Mouse (Mus musculus) myocyte (in vitro differentiated cells): ENCODE data around the gene Tmem95.

Experiments used
- CEBPB ChIP-seq: IDR thresholded peaks from 2 replicates; pipeline ENCODE4 v1.6.1; 2011; ENCODE audit warnings: mild to moderate bottlenecking, moderate library complexity; ENCODE audit not compliant: poor library complexity, insufficient read depth, severe bottlenecking
- MAX ChIP-seq: IDR thresholded peaks from one replicate; pipeline ENCODE4 v1.6.1; 2011; ENCODE audit warnings: low read depth, mild to moderate bottlenecking, control low read depth
- MYOD1 ChIP-seq, 3 experiments: IDR thresholded peaks; one replicate each; pipeline ENCODE4 v1.6.1; 2011; ENCODE audit warnings: control low read depth in 2 of 3, low read depth in 2 of 3, mild to moderate bottlenecking in 2 of 3, moderate library complexity in 1 of 3; ENCODE audit not compliant: insufficient read length in 2 of 3, control insufficient read depth in 1 of 3
- MYOG ChIP-seq, 3 experiments: IDR thresholded peaks; one replicate each; pipeline ENCODE4 v1.6.1; 2011; ENCODE audit warnings: control low read depth in 2 of 3, low read depth in 2 of 3, mild to moderate bottlenecking in 2 of 3; ENCODE audit not compliant: insufficient read length in 2 of 3, control insufficient read depth in 1 of 3, insufficient read depth in 1 of 3
- POLR2A ChIP-seq: IDR thresholded peaks from one replicate; pipeline ENCODE4 v1.6.1; 2011; ENCODE audit warnings: low read depth, mild to moderate bottlenecking, control low read depth, moderate library complexity; ENCODE audit not compliant: insufficient read length
- POLR2AphosphoS2 ChIP-seq: IDR thresholded peaks from one replicate; pipeline ENCODE4 v1.6.1; 2011; ENCODE audit warnings: low read depth, control low read depth; ENCODE audit not compliant: insufficient read length
- TCF12 ChIP-seq: IDR thresholded peaks from one replicate; pipeline ENCODE4 v1.6.1; 2011; ENCODE audit warnings: mild to moderate bottlenecking, control low read depth; ENCODE audit not compliant: poor library complexity, insufficient read depth, severe bottlenecking
- USF1 ChIP-seq: IDR thresholded peaks from one replicate; pipeline ENCODE4 v1.6.1; 2011; ENCODE audit warnings: low read depth, mild to moderate bottlenecking, control low read depth, moderate library complexity

- TF ChIP-seq POLR2A (no peak), TCF12 (no peak), CEBPB (no peak), MAX (no peak), POLR2AphosphoS2 (no peak), MYOG (IDR thresholded peaks at IDR 0.05; ENCODE audit: control insufficient read depth in 1 of 3, insufficient read depth in 1 of 3, insufficient read length in 2 of 3, low read depth in 2 of 3) (no peak), USF1 (no peak), MYOD1 (IDR thresholded peaks at IDR 0.05; ENCODE audit: control insufficient read depth in 1 of 3, insufficient read length in 2 of 3, low read depth in 2 of 3) (no peak)
Observed at GRCm38 (mm10) chr11:69895291-69895690, 17.5 kb upstream of the Tmem95 start, which contains the start of gene Acap1.
